Mouse (Mus musculus) hindbrain, embryonic 15.5 days (tissue): ENCODE data around the gene Nckap1. TPM values are rescaled to one million over a fixed set of nuclear protein-coding genes. Genes with fewer than 3 reads are reported as not detected.

Experiments used
- ATAC-seq: fragments of 200-750 bp; cut with Nextera tagmentation; 2 replicates; pipeline ENCODE4 v1.8.0; 2017; ENCODE audit warnings: low read depth, moderate number of reproducible peaks, moderate TSS enrichment; ENCODE audit not compliant: low FRiP score
- H3K27ac ChIP-seq: fragments of 300-500 bp; sonication (generic); replicated peaks from 2 replicates; pipeline ENCODE4 v1.5.1; 2015; ENCODE audit warnings: mild to moderate bottlenecking, inconsistent platforms
- H3K27me3 ChIP-seq: fragments of 300-500 bp; sonication (generic); 2 replicates; pipeline ENCODE4 v1.6.1; 2015; ENCODE audit warnings: control low read depth, inconsistent platforms
- H3K36me3 ChIP-seq: fragments of 300-500 bp; sonication (generic); 2 replicates; pipeline ENCODE4 v1.6.1; 2015; ENCODE audit warnings: control low read depth, inconsistent platforms
- H3K4me1 ChIP-seq: fragments of 300-500 bp; sonication (generic); replicated peaks from 2 replicates; pipeline ENCODE4 v1.6.1; 2015; ENCODE audit warnings: control low read depth, inconsistent platforms
- H3K4me2 ChIP-seq: fragments of 300-500 bp; sonication (generic); 2 replicates; pipeline ENCODE4 v1.6.1; 2015; ENCODE audit warnings: moderate library complexity, mild to moderate bottlenecking, inconsistent platforms
- H3K4me3 ChIP-seq: fragments of 300-500 bp; sonication (generic); 2 replicates; pipeline ENCODE4 v1.5.1; 2015; ENCODE audit warnings: mild to moderate bottlenecking, inconsistent platforms
- H3K9ac ChIP-seq: fragments of 300-500 bp; sonication (generic); 2 replicates; pipeline ENCODE4 v1.6.1; 2015; ENCODE audit warnings: inconsistent platforms
- H3K9me3 ChIP-seq: fragments of 300-500 bp; sonication (generic); 2 replicates; pipeline ENCODE4 v1.6.1; 2016; ENCODE audit warnings: control low read depth, inconsistent platforms
- WGBS: fragments of 180-500 bp; shearing (Covaris S2); methylation state at CpG from one replicate; pipeline ENCODE4 v1.1.7; 2015; 5-methylcytosine and 5-hydroxymethylcytosine counted together
- polyA plus RNA-seq: library from polyadenylated mRNA; unstranded; fragments of >200 nt; fragmentation: Nextera tagmentation; extraction: Ambion mirVana; gene quantifications from 2 replicates; pipeline ENCODE4 v1.2.1, GENCODE M21; 2015

Gene Nckap1
- 101 and 104 TPM in 2 replicates for polyA plus RNA-seq

DNA sequence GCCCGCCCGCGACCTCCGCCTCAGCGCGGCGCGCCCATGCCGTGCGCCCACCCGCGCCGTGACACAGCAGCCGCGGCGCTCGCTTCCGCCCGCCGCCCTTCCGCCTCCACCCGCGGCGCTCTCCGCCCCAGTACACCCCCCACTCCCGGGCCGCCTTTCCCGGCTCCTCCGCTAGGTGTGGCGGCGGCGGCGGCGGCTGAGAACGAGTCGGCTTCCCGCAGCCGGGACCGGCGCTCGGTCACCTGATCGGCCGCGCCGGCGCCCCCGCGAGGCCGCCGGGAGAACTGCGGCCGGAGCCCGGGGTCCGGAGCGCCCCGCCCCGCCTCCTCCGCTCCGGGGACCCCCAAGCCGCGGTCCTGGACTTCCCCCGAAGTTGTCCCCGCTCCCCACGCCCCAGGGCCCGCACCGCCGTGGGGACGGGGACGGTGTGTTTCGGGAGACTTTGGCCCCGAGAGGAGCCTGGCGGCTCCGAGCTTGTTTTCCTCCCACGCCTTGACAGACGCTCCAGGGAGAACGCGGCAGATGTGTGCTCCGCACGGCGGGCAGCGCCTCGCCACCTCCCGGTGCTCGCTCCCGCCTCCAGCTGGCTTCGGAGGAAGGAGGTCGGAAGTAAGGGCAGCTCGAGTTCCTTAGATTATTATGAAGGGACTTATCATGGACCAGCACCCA, at the start of gene Nckap1:
Gene Nckap1 (minus strand): TSS at position 338 of the 669 bp plus-strand sequence.
- Histone ChIP-seq H3K9me3 (no peaks in the 10 kb centered on the region), H3K4me1 (peaks cover 16% of the 10 kb centered on the region), H3K27me3 (no peaks in the 10 kb centered on the region), H3K4me3 (peak within 1 kb of the TSS; percentile 95), H3K4me2 (peak within 1 kb of the TSS; percentile 72), H3K27ac (peak within 1 kb of the TSS; percentile 98), H3K9ac (peak within 1 kb of the TSS; percentile 99), H3K36me3 (no peaks in the 10 kb centered on the region)
- peak; percentile 96 for ATAC-seq
- WGBS: under 1% methylated on average over 65 of the region's 88 CpGs

DNA sequence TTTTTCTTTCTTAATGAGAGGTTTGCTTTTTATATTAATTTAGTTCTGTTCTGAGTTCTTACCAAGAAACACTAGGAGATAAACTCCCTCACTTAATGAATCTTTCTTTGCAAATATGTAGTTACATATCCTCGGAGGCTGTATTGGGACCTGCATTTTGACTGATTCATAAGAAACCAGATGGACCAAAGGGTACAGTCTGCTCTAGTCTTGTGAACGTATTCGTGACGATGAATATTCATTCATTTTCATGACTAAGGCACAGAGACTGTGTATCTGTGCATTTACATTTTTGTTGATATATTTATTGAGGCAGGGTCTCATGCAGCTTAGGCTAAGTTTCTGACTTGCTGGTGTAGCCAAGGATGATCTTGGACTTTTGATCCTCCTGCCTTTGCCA, 43.3 kb upstream of the Nckap1 start:
- Histone ChIP-seq H3K4me3 (no peak overlapping the region), H3K4me1 (no peaks in the 10 kb centered on the region), H3K27me3 (no peaks in the 10 kb centered on the region), H3K9me3 (peaks cover 3% of the 10 kb centered on the region; the same call in 1 of the 2 replicates), H3K36me3 (peaks cover 30% of the 10 kb centered on the region), H3K4me2 (no peak overlapping the region), H3K27ac (no peak overlapping the region), H3K9ac (no peak overlapping the region)
- ATAC-seq: no peak
- 97% methylated on average over 4 of the region's 4 CpGs for WGBS

DNA sequence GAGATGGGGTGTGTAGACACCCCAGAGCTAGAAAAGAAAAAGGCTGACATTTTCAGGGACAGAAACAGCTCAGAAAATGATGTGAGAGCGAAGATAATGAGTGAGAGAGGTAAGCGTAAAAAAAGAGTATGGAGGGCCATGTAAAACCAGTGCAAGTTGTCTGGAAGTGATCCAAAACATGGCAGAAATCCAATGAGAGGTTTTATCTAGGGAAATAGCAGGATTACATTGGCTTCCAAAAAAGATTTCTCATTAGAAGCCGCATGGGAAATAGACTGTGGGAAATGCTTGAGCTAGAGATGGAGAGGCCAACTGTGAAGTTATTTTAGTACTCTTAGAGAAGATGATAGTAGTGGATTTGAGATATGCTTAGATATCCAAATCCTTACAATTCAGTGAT, 40.7 kb upstream of the Nckap1 start:
- H3K4me2 ChIP-seq: no peak overlapping the region
- H3K27me3 ChIP-seq: no peaks in the 10 kb centered on the region
- peaks cover 14% of the 10 kb centered on the region for H3K4me1 ChIP-seq
- peaks cover 23% of the 10 kb centered on the region for H3K36me3 ChIP-seq
- no peak overlapping the region for H3K9ac ChIP-seq
- no peak overlapping the region for H3K4me3 ChIP-seq
- H3K9me3 ChIP-seq: peaks cover 3% of the 10 kb centered on the region; the same call in 1 of the 2 replicates
- H3K27ac ChIP-seq: no peak overlapping the region
- 84% methylated on average over 3 of the region's 3 CpGs for WGBS
- no peak for ATAC-seq

GRCm38 (mm10) chr2:80618991-80619390, 37.8 kb upstream of the Nckap1 start:
- no peak for ATAC-seq
- Histone ChIP-seq H3K4me2 (no peak overlapping the region), H3K36me3 (peaks cover 7% of the 10 kb centered on the region), H3K9ac (no peak overlapping the region), H3K27me3 (no peaks in the 10 kb centered on the region), H3K4me3 (no peak overlapping the region), H3K4me1 (peaks cover 14% of the 10 kb centered on the region), H3K9me3 (no peaks in the 10 kb centered on the region), H3K27ac (no peak overlapping the region)
- WGBS: 87% methylated on average over 3 of the region's 3 CpGs

- peak within 1 kb of the TSS; percentile 85 for H3K27ac ChIP-seq
- peak within 1 kb of the TSS; percentile 70 for H3K4me3 ChIP-seq
- no peaks in the 10 kb centered on the region for H3K27me3 ChIP-seq
- H3K4me2 ChIP-seq: peak within 1 kb of the TSS; percentile 80
- peaks cover 2% of the 10 kb centered on the region; the same call in 1 of the 2 replicates for H3K36me3 ChIP-seq
- peak within 1 kb of the TSS; percentile 65 for H3K9ac ChIP-seq
- H3K9me3 ChIP-seq: no peaks in the 10 kb centered on the region
- peaks cover 14% of the 10 kb centered on the region for H3K4me1 ChIP-seq
- ATAC-seq: peak; percentile 99
- whole genome bisulfite sequencing: 1% methylated on average over 21 of the region's 21 CpGs
Measured at GRCm38 (mm10) chr2:80616854-80617737, 35.9 kb upstream of the Nckap1 start, which contains the start of the genes Dusp19 and Nup35. Dusp19 (plus strand) TSS chr2:80617045. Nup35 (plus strand) TSS chr2:80617236.

DNA sequence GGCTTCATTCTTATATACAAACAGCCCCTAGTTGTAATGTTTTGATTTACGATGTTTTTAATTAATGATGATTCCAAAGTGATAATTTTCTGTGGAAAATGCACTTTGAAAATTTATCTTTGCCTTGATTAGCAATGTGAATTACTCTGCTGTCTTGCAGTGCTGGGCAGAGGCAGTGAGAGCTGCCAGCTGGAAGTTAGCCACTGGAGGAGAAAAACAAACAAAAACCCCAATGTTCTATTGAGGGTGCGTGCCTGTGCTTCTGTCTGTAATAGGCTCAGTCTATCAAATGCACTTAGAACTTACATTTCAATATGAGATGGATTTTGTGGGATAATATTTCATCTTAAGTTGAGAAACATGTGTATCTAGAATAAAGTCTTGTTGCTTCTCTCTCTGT, 31.6 kb upstream of the Nckap1 start:
- no peak overlapping the region for H3K27ac ChIP-seq
- no peak overlapping the region for H3K9ac ChIP-seq
- H3K27me3 ChIP-seq: no peaks in the 10 kb centered on the region
- H3K4me1 ChIP-seq: peaks cover 4% of the 10 kb centered on the region
- H3K36me3 ChIP-seq: no peaks in the 10 kb centered on the region
- 61% methylated on average over 2 of the region's 2 CpGs for WGBS
- no peaks in the 10 kb centered on the region for H3K9me3 ChIP-seq
- no peak overlapping the region for H3K4me2 ChIP-seq
- ATAC-seq: no peak
- H3K4me3 ChIP-seq: no peak overlapping the region

- H3K27me3 ChIP-seq: no peaks in the 10 kb centered on the region
- 69% methylated on average over 1 of the region's 1 CpGs for WGBS
- H3K4me3 ChIP-seq: no peak overlapping the region
- no peaks in the 10 kb centered on the region for H3K4me1 ChIP-seq
- no peaks in the 10 kb centered on the region for H3K9me3 ChIP-seq
- no peak for ATAC-seq
- H3K9ac ChIP-seq: no peak overlapping the region
- H3K27ac ChIP-seq: no peak overlapping the region
- H3K36me3 ChIP-seq: no peaks in the 10 kb centered on the region
- no peak overlapping the region for H3K4me2 ChIP-seq
Measured at GRCm38 (mm10) chr2:80612286-80612685, 31.1 kb upstream of the Nckap1 start.

- no peaks in the 10 kb centered on the region for H3K27me3 ChIP-seq
- no peak overlapping the region for H3K27ac ChIP-seq
- no peak overlapping the region for H3K4me3 ChIP-seq
- no peak overlapping the region for H3K9ac ChIP-seq
- no peak for ATAC-seq
- 84% methylated on average over 19 of the region's 19 CpGs for WGBS
- H3K4me1 ChIP-seq: no peaks in the 10 kb centered on the region
- H3K36me3 ChIP-seq: no peaks in the 10 kb centered on the region
- H3K4me2 ChIP-seq: no peak overlapping the region
- no peaks in the 10 kb centered on the region for H3K9me3 ChIP-seq
Measured at GRCm38 (mm10) chr2:80603771-80604426, 22.7 kb upstream of the Nckap1 start.

DNA sequence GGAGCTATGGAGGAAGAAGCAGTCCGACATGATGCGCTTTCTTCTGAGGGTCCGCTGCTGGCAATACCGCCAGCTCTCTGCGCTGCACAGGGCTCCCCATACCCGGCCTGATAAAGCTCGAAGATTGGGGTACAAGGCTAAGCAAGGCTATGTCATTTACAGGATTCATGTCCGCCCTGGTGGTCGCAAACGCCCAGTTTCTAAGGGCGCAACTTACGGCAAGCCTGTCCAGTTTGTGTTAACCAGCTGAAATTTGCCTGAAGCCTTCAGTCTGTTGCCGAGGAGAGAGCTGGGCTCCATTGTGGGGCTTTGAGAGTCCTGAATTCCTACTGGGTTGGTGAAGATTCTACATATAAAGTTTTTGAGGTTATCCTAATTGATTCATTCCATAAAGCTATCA, 21.6 kb upstream of the Nckap1 start:
- no peak overlapping the region for H3K27ac ChIP-seq
- no peaks in the 10 kb centered on the region for H3K27me3 ChIP-seq
- no peak overlapping the region for H3K9ac ChIP-seq
- H3K4me1 ChIP-seq: no peaks in the 10 kb centered on the region
- H3K4me2 ChIP-seq: no peak overlapping the region
- 96% methylated on average over 13 of the region's 13 CpGs for WGBS
- no peaks in the 10 kb centered on the region for H3K9me3 ChIP-seq
- H3K4me3 ChIP-seq: no peak overlapping the region
- ATAC-seq: no peak
- H3K36me3 ChIP-seq: no peaks in the 10 kb centered on the region

- Histone ChIP-seq H3K9ac (no peak overlapping the region), H3K9me3 (no peaks in the 10 kb centered on the region), H3K4me1 (no peaks in the 10 kb centered on the region), H3K27ac (no peak overlapping the region), H3K4me3 (no peak overlapping the region), H3K36me3 (no peaks in the 10 kb centered on the region), H3K4me2 (no peak overlapping the region), H3K27me3 (no peaks in the 10 kb centered on the region)
- no peak for ATAC-seq
Measured at GRCm38 (mm10) chr2:80600611-80601010, 19.4 kb upstream of the Nckap1 start.

GRCm38 (mm10) chr2:80599850-80600249, 18.7 kb upstream of the Nckap1 start:
- H3K27ac ChIP-seq: no peak overlapping the region
- no peak overlapping the region for H3K9ac ChIP-seq
- no peaks in the 10 kb centered on the region for H3K9me3 ChIP-seq
- no peaks in the 10 kb centered on the region for H3K27me3 ChIP-seq
- no peak overlapping the region for H3K4me2 ChIP-seq
- 85% methylated on average over 3 of the region's 3 CpGs for WGBS
- ATAC-seq: no peak
- H3K4me1 ChIP-seq: no peaks in the 10 kb centered on the region
- no peaks in the 10 kb centered on the region for H3K36me3 ChIP-seq
- H3K4me3 ChIP-seq: no peak overlapping the region

GRCm38 (mm10) chr2:80596960-80597359, 15.8 kb upstream of the Nckap1 start:
- H3K27ac ChIP-seq: no peak overlapping the region
- no peak for ATAC-seq
- H3K9me3 ChIP-seq: no peaks in the 10 kb centered on the region
- no peak overlapping the region for H3K4me2 ChIP-seq
- no peak overlapping the region for H3K4me3 ChIP-seq
- no peak overlapping the region for H3K9ac ChIP-seq
- 65% methylated on average over 5 of the region's 5 CpGs for WGBS
- H3K36me3 ChIP-seq: no peaks in the 10 kb centered on the region
- H3K4me1 ChIP-seq: no peaks in the 10 kb centered on the region
- no peaks in the 10 kb centered on the region for H3K27me3 ChIP-seq
